Mouse (Mus musculus): ENCODE measurements around the gene Atp6v0a1.

DNA sequence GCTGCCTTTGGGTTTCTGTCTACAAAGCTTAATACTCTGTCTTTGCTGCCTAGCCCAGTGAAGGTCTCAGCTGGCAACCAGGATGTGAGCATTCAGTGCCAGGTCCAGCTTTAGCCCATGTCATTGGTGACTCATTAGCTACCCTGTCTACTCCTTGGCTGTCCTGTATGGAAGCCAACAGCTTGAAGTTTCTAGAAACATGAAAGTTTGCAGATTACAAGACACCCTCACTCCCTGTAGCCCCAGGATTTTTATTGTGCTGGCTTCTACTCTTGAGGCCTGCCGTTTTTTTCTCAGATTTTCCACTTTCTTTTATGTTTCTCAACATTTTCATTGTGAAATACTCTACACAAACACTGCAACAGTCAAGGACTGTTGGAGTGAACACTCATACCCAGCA, 80.7 kb downstream of the Atp6v0a1 start:
- no peak for TF ChIP-seq CTCF (IDR thresholded peaks at IDR 0.05; ENCODE audit: control insufficient read depth, insufficient read depth, low read length)
- TF ChIP-seq POLR2A (IDR thresholded peaks at IDR 0.05; ENCODE audit: borderline replicate concordance, control insufficient read depth, low read depth, low read length): no peak
